Mouse (Mus musculus) C2C12 (cell line): ENCODE measurements at regions not wholly inside any gene's neighbourhood (a gene's known extent, or its start where the extent isn't known, plus 50 kb on each side); places are given as distances from the start of the nearest gene placed in this dataset.

Experiments
- CEBPB ChIP-seq: IDR thresholded peaks from one replicate; pipeline ENCODE4 v1.6.1; 2011; ENCODE audit warnings: low read depth, mild to moderate bottlenecking, control low read depth, moderate library complexity
- CTCF ChIP-seq: IDR thresholded peaks from one replicate; pipeline ENCODE4 v1.5.1; 2011; ENCODE audit not compliant: control insufficient read depth, insufficient read depth, insufficient read length
- FOSL1 ChIP-seq: IDR thresholded peaks from one replicate; pipeline ENCODE4 v1.8.0; 2011; ENCODE audit warnings: mild to moderate bottlenecking, low read length; ENCODE audit not compliant: poor library complexity, insufficient read depth, severe bottlenecking
- MAX ChIP-seq: IDR thresholded peaks from one replicate; pipeline ENCODE4 v1.6.1; 2011; ENCODE audit warnings: mild to moderate bottlenecking, control low read depth
- MYOD1 ChIP-seq: IDR thresholded peaks from one replicate; pipeline ENCODE4 v1.6.1; 2011; ENCODE audit warnings: low read depth; ENCODE audit not compliant: control insufficient read depth, insufficient read length
- MYOG ChIP-seq: IDR thresholded peaks from one replicate; pipeline ENCODE4 v1.6.1; 2011; ENCODE audit not compliant: control insufficient read depth, insufficient read length; ENCODE audit errors: extremely low read depth
- USF1 ChIP-seq: IDR thresholded peaks from one replicate; pipeline ENCODE4 v1.6.1; 2011; ENCODE audit warnings: low read depth, mild to moderate bottlenecking, control low read depth, moderate library complexity

- TF ChIP-seq CTCF (no peak), CEBPB (no peak), USF1 (no peak), MYOD1 (no peak), MYOG (no peak), MAX (no peak), FOSL1 (no peak)
Observed at GRCm38 (mm10) chr9:84740336-84740735, 572.2 kb upstream of the Gm11114 start.
